Mouse (Mus musculus) embryo, embryonic 10.5 days (tissue): ENCODE results near the gene Bmp3.

Experiments
- DNase-seq: peaks from one replicate; pipeline ENCODE4 v3.0.0-alpha.2; 2015; ENCODE audit warnings: low spot score

Bmp3 gene

DNA sequence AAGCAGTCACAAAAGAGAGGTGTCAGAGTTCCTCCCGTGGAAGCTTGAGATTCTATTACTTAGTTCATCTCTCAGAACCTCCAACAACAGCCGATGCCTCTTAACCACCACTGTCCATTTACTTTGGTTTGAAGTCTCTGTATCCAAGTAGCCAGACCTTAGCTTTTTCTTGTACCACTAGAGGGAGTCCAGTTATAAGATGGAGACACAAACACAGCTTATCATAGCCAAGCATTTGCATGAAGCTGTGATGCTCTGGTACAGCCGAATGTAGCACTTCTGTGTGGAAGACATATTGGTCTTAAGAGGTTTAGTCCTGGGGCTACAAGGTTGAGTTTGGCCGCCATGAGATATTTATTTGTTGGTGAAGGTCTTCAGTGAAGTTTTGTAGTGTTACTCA lies 48.1 kb downstream of the Bmp3 start:
- peak; percentile 61 for DNase-seq

DNA sequence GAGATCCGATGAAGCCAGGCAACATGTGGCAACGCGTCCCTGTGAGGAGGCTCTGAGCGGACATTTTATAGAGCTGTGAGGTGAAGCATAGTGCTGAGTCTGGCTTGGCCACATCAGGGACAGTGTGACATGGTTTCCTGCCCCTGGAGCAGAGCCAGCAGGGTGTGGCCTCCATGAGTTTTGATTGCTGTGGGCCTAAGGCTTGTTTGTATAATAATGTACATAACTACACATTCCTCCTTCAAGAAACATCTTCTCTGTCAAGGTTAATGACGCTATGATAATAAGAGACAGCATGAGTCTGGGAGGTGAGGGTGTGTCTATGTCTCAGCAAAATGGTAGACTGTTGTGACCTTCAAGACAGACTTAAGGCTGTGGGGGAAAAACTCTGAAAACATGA lies 64.5 kb downstream of the Bmp3 start:
- DNase-seq: no peak

DNA sequence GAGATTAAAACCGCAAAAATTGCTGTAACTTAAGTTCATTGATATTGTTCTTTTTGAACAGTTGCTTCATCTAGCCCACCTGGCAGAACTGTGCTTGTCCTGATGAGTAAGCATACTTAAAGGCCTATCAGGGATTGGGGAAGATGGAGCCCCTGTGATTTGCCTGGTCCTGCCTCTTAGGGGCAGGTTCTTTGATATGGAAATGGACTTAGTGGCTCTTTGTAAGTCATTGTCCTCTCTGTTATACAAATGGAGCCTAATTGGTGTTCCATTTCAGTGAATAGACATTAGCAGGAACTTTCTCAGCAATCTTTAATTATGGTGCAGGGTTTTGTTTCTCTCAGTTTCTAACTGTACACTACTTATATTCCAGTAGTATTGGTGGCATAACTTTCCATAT lies 67.4 kb downstream of the Bmp3 start:
- no peak for DNase-seq

DNA sequence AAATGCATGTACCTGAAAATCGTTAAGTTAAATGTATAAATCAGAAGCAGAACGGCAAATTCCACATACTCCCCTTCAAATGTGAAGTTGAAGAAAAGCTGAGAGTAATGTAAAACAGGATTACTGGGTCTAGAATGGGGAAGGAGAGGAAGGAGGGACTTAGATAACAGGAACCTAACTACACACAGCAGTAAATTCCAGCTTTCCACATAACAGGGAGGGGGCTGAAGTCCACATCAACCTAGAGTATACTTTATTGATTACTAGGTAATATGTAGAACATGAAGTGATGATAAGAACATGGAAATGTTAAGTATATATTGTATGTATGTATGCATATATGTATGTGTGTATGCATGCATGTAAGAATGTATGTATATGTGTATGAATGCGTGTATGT lies 68.7 kb downstream of the Bmp3 start:
- DNase-seq: no peak
